Mouse (Mus musculus) embryonic facial prominence, embryonic 10.5 days (tissue): ENCODE results near the gene Spata13. TPM values are rescaled to one million over a fixed set of nuclear protein-coding genes. Genes with fewer than 3 reads are reported as not detected.

Experiments used
- DNase-seq: peaks from one replicate; pipeline ENCODE4 v3.0.0-alpha.2; 2017; ENCODE audit warnings: low spot score
- H3K27ac ChIP-seq: fragments of 300-500 bp; sonication (generic); replicated peaks from 2 replicates; pipeline ENCODE4 v1.5.1; 2016; ENCODE audit warnings: mild to moderate bottlenecking
- H3K27me3 ChIP-seq: fragments of 300-500 bp; sonication (generic); replicated peaks from 2 replicates; pipeline ENCODE4 v1.6.1; 2016; ENCODE audit warnings: low read depth, mild to moderate bottlenecking; ENCODE audit not compliant: poor library complexity, severe bottlenecking
- H3K36me3 ChIP-seq: fragments of 300-500 bp; sonication (generic); replicated peaks from 2 replicates; pipeline ENCODE4 v1.6.1; 2016; ENCODE audit warnings: mild to moderate bottlenecking, moderate library complexity
- H3K4me1 ChIP-seq: fragments of 300-500 bp; sonication (generic); 2 replicates; pipeline ENCODE4 v1.6.1; 2016
- H3K4me3 ChIP-seq: fragments of 300-500 bp; sonication (generic); 2 replicates; pipeline ENCODE4 v1.5.1; 2016; ENCODE audit warnings: mild to moderate bottlenecking, moderate library complexity
- H3K9me3 ChIP-seq: fragments of 300-500 bp; sonication (generic); 2 replicates; pipeline ENCODE4 v1.6.1; 2016; ENCODE audit warnings: mild to moderate bottlenecking
- WGBS: fragments of 180-500 bp; shearing (Covaris S2); methylation state at CpG from one replicate; pipeline ENCODE4 v1.1.7; 2016; 5-methylcytosine and 5-hydroxymethylcytosine counted together
- polyA plus RNA-seq: library from polyadenylated mRNA; unstranded; fragments of >200 nt; fragmentation: Nextera tagmentation; extraction: Ambion mirVana; gene quantifications from 2 replicates; pipeline ENCODE4 v1.2.1, GENCODE M21; 2016

The Spata13 gene
- polyA plus RNA-seq, 1 experiment from 2014 or later, result 28.2 TPM

- Histone ChIP-seq H3K27ac (peak overlapping the region; percentile 86), H3K27me3 (no peaks in the 10 kb centered on the region), H3K9me3 (no peaks in the 10 kb centered on the region), H3K4me3 (no peak overlapping the region), H3K36me3 (peaks cover 4% of the 10 kb centered on the region; the same call in 1 of the 2 replicates), H3K4me1 (peaks cover 74% of the 10 kb centered on the region)
- WGBS, result 63% methylated on average over 13 of the region's 13 CpGs
- no peak for DNase-seq
Observed at GRCm38 (mm10) chr14:60735848-60736547, 102.2 kb downstream of the Spata13 start.

GRCm38 (mm10) chr14:60736591-60737192 is 102.9 kb downstream of the Spata13 start:
- H3K4me1 ChIP-seq, result peaks cover 74% of the 10 kb centered on the region
- 7% methylated on average over 4 of the region's 4 CpGs for WGBS
- peak; percentile 42 for DNase-seq
- no peaks in the 10 kb centered on the region for H3K9me3 ChIP-seq
- H3K36me3 ChIP-seq, result peaks cover 2% of the 10 kb centered on the region
- H3K27ac ChIP-seq, result peak overlapping the region; percentile 86
- H3K27me3 ChIP-seq, result no peaks in the 10 kb centered on the region
- peak overlapping the region; percentile 37 for H3K4me3 ChIP-seq

- 22% methylated on average over 7 of the region's 7 CpGs for WGBS
- H3K27ac ChIP-seq, result peak overlapping the region; percentile 86
- H3K36me3 ChIP-seq, result peaks cover 7% of the 10 kb centered on the region
- H3K4me1 ChIP-seq, result peaks cover 72% of the 10 kb centered on the region
- no peaks in the 10 kb centered on the region for H3K27me3 ChIP-seq
- no peaks in the 10 kb centered on the region for H3K9me3 ChIP-seq
- peak overlapping the region; percentile 37; the same call in 1 of the 2 replicates for H3K4me3 ChIP-seq
- DNase-seq, result no peak
Observed at GRCm38 (mm10) chr14:60737202-60737611, 103.4 kb downstream of the Spata13 start.

- H3K4me3 ChIP-seq, result no peak overlapping the region
- DNase-seq, result no peak
- peaks cover 14% of the 10 kb centered on the region for H3K36me3 ChIP-seq
- 65% methylated on average over 10 of the region's 10 CpGs for WGBS
- H3K27ac ChIP-seq, result peak overlapping the region; percentile 69
- no peaks in the 10 kb centered on the region for H3K9me3 ChIP-seq
- peaks cover 67% of the 10 kb centered on the region for H3K4me1 ChIP-seq
- no peaks in the 10 kb centered on the region for H3K27me3 ChIP-seq
Observed at GRCm38 (mm10) chr14:60738434-60738938, 104.7 kb downstream of the Spata13 start.

GRCm38 (mm10) chr14:60739155-60739554 is 105.4 kb downstream of the Spata13 start:
- H3K27ac ChIP-seq, result peak overlapping the region; percentile 73
- peaks cover 61% of the 10 kb centered on the region for H3K4me1 ChIP-seq
- H3K36me3 ChIP-seq, result peaks cover 14% of the 10 kb centered on the region
- 27% methylated on average over 8 of the region's 9 CpGs for WGBS
- DNase-seq, result no peak
- H3K27me3 ChIP-seq, result no peaks in the 10 kb centered on the region
- no peaks in the 10 kb centered on the region for H3K9me3 ChIP-seq
- H3K4me3 ChIP-seq, result no peak overlapping the region

- H3K27ac ChIP-seq, result peak overlapping the region; percentile 73
- H3K27me3 ChIP-seq, result no peaks in the 10 kb centered on the region
- H3K9me3 ChIP-seq, result no peaks in the 10 kb centered on the region
- peaks cover 59% of the 10 kb centered on the region for H3K4me1 ChIP-seq
- WGBS, result 82% methylated on average over 12 of the region's 12 CpGs
- peaks cover 14% of the 10 kb centered on the region for H3K36me3 ChIP-seq
- H3K4me3 ChIP-seq, result no peak overlapping the region
- DNase-seq, result no peak
Observed at GRCm38 (mm10) chr14:60739616-60740015, 105.8 kb downstream of the Spata13 start.

- H3K9me3 ChIP-seq, result no peaks in the 10 kb centered on the region
- 88% methylated on average over 5 of the region's 5 CpGs for WGBS
- H3K36me3 ChIP-seq, result peaks cover 21% of the 10 kb centered on the region
- DNase-seq, result no peak
- H3K27ac ChIP-seq, result no peak overlapping the region
- no peaks in the 10 kb centered on the region for H3K27me3 ChIP-seq
- no peak overlapping the region for H3K4me3 ChIP-seq
- H3K4me1 ChIP-seq, result peaks cover 55% of the 10 kb centered on the region
Observed at GRCm38 (mm10) chr14:60740507-60740906, 106.7 kb downstream of the Spata13 start.

- Histone ChIP-seq H3K9me3 (no peaks in the 10 kb centered on the region), H3K27me3 (no peaks in the 10 kb centered on the region), H3K4me3 (no peak overlapping the region), H3K27ac (no peak overlapping the region), H3K4me1 (peaks cover 50% of the 10 kb centered on the region), H3K36me3 (peaks cover 26% of the 10 kb centered on the region)
- no peak for DNase-seq
- WGBS, result 80% methylated on average over 8 of the region's 8 CpGs
Observed at GRCm38 (mm10) chr14:60741033-60741432, 107.2 kb downstream of the Spata13 start.

GRCm38 (mm10) chr14:60741490-60741981 is 107.7 kb downstream of the Spata13 start:
- DNase-seq, result no peak
- H3K36me3 ChIP-seq, result peaks cover 31% of the 10 kb centered on the region
- WGBS, result 89% methylated on average over 6 of the region's 6 CpGs
- H3K4me1 ChIP-seq, result peaks cover 45% of the 10 kb centered on the region
- no peaks in the 10 kb centered on the region for H3K9me3 ChIP-seq
- H3K27ac ChIP-seq, result no peak overlapping the region
- H3K27me3 ChIP-seq, result no peaks in the 10 kb centered on the region
- H3K4me3 ChIP-seq, result no peak overlapping the region

GRCm38 (mm10) chr14:60743681-60744080 is 109.9 kb downstream of the Spata13 start:
- Histone ChIP-seq H3K27me3 (no peaks in the 10 kb centered on the region), H3K4me1 (peaks cover 24% of the 10 kb centered on the region), H3K9me3 (no peaks in the 10 kb centered on the region), H3K36me3 (peaks cover 53% of the 10 kb centered on the region), H3K27ac (no peak overlapping the region), H3K4me3 (no peak overlapping the region)
- WGBS, result 80% methylated on average over 9 of the region's 9 CpGs
- no peak for DNase-seq

- H3K27me3 ChIP-seq, result no peaks in the 10 kb centered on the region
Observed at GRCm38 (mm10) chr14:60745201-60745600, 111.4 kb downstream of the Spata13 start.

GRCm38 (mm10) chr14:60746141-60746540 is 112.3 kb downstream of the Spata13 start:
- DNase-seq, result no peak
- Histone ChIP-seq H3K4me3 (no peak overlapping the region), H3K9me3 (no peaks in the 10 kb centered on the region), H3K4me1 (peaks cover 13% of the 10 kb centered on the region), H3K36me3 (peaks cover 77% of the 10 kb centered on the region), H3K27me3 (no peaks in the 10 kb centered on the region), H3K27ac (no peak overlapping the region)
- WGBS, result 94% methylated on average over 10 of the region's 10 CpGs

More at GRCm38 (mm10) chr14:60745201-60745600, 111.4 kb downstream of the Spata13 start:
- Histone ChIP-seq H3K36me3 (peaks cover 68% of the 10 kb centered on the region), H3K27ac (no peak overlapping the region), H3K9me3 (no peaks in the 10 kb centered on the region), H3K4me3 (no peak overlapping the region), H3K4me1 (peaks cover 13% of the 10 kb centered on the region)
- 89% methylated on average over 6 of the region's 6 CpGs for WGBS
- DNase-seq, result no peak
